Mouse (Mus musculus): ENCODE data around the gene Bad.
A peak's percentile ranks its signal among the peaks of the same experiment; 100 is the strongest.

Bad gene

DNA sequence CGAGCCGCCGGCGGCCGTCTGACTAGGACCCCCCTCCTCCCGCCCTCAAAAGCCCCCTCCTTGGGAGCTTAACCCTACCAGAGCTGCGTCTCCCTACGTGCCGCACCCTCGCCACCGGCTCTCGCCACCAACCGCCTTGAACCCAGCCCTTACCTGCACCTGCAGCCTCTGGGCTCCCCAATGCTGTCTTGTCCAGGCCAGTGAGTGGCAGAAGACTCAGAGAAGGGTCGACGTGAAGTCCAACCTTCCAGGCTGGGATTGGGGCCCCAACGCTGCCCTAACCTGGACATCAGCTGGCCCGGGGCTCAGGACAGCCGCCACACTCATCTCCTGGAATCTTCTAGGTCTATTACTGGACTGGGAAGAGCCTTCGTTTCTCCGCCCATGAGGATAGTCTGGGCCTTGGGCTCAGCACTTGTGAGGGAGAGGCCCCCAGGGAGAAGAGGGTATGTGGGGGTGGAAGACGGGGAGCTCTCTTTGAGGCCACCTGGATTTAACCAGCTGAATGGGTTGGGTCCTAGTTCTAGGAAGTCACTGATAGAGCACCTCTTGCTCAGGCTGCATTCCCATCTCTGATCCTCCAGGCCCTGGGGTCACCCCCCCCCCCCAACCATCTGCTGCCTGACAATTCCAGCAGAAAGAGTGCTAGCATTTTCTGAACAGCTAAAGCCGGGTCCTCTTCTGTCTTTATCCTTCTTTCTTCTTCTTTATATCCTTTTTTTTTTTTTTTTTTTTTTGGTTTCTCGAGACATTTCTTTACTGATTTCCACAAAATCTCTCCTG is 7.3 kb upstream of the Bad start, which contains the start of gene Kcnk4:
Gene Kcnk4, minus strand, starts transcription at position 321 of the 783 bp plus-strand sequence.
- DNase-seq (ENCODE audit: low spot score), result no peak

DNA sequence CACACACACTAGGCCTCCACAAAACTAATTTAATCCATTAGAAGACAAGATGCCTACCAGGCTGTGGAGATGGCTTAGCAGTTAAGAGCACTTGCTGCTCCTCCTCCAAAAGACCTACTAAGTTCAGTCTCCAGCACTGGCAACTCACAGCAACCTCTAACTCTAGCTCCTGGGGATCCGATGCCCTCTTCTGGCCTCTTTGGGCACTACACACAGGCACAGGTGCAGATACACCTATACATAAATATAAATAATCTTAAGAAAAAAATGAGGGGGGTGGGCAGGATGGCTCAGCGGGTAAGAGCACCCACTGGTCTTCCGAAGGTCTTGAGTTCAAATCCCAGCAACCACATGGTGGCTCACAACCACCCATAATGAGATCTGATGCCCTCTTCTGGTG is 5.4 kb upstream of the Bad start:
- DNase-seq (ENCODE audit: low spot score), result no peak

DNA sequence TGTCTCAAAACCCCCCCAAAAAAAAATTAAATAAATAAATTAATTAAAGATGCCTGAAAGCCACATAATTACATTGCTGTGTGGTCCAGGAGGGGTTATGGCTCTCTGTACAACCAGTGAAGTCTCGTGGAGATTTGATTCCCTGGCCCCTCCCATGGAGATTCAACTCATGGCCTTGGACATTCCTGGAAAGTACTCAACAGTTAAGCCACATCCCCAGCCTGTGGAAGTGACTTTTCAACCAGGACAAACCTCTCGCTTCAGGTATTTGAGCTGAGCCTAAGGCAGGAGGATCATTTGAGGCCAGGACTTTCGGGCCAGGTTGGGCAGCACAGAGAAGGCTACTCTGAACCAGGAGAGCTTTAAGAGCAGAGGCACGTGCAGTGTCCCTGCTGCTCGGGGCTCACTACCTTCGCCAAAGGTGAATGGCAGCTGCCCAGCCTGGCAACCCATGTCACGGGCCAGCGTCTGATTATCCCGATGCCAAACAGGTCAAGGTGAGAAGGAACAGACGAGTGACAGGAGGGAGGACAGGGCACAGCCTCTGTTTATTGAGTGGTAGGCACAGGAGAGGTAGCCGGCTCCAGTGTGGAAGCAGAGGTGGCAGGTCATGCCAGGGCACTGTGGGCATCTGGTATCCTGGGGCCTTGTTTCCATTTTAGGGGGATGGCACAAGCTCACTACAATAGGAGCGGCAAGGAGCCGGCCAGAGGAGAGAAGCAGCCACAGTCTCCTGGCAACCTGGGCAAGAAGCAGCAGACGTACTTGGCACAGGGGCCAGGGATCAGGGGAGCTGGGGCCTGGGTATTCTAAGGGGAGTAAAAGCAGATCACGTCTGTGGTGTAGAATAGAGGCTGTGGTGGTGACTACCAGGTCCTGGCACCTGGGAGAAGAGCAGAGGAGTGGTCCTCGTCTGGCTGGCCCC is 3.9 kb upstream of the Bad start:
- no peak for DNase-seq (ENCODE audit: low spot score)

DNA sequence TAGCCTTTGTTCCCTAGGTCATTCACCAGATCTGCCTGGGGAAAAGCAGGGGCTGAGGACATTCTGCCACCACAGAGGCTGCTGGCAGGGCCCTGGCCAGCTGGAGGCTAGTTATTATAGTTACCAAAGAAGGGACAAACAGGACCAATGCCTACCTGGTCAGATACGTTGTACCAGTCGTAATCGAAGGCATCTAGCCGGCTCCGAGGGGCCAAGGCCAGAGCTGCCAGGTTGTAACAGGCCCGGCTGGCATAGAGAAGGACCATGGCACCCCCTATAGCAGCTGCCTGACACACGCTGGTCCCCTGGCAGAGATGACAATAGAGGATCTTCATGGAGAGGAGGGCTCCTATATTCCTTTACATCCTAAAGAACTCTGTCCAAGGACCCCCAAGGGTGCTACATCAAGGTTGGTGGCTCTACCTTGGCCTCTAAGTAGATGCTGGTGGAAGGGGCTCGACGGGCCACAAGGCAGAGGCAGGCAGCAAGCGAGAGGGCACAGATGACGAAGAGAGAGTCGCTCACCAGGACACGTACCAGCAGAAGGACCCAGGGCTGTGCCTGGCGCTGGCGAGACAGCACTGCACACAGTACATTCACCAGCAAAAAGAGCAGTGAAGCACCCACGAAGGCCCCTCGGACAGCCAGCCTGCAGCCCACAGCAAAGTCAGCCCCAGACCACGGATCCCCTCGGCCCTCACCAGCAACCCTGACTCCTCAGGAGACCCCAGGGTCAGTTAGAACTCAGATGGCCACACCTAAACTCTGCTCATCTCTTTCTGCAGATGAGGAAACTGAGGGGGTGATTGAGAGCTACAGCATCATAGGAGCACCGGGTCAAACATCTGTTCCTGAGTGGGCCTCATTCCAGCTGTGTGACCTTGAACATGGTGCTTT is 2.3 kb upstream of the Bad start:
- DNase-seq (ENCODE audit: low spot score), result no peak

DNA sequence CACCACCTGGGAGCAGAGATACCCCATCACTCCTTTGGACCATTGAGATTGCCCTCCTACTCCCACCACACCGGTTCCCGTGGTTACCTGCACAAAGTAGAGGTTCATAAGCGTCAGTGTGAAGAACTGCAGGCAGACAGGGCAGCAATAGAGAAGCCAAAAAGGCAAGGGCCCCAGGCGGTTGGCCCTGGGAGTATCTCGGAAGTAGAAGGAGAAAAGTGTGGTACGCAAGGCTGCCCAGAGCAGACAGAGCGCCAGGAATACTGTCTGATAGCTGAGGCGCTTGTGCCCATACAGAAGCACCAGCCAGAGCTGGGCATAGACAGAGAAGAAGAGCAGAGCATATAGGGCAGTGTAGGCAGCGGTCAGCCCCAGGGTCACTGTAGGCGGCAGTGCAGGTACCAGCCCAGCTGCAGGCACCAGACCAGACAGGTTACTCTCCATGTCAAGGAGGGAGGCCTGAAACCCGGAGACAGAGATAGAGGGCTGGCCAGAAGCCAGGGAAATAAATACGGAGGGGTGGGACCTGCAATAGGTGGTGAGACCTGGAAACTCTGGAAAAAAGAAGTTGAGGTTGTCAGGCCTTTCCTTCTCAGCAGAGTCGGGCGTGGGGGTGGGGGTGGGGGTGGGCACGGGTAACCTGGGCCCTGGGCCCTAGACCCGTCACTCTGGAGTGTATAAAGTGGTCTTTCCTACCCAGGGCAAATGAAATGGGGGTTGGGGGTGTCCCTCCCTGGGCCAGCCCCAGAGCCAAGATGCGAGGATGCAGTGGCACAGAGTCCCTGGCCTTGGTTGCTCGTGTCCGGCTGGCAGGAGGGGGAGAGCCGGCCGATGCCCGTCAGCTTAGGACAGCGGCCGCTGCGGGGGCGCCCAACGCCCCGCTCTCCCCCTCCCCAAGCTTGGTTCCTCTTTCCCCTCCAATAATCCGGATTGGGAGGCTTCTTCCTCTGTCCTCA is 987 bp upstream of the Bad start:
- no peak for DNase-seq (ENCODE audit: low spot score)

DNA sequence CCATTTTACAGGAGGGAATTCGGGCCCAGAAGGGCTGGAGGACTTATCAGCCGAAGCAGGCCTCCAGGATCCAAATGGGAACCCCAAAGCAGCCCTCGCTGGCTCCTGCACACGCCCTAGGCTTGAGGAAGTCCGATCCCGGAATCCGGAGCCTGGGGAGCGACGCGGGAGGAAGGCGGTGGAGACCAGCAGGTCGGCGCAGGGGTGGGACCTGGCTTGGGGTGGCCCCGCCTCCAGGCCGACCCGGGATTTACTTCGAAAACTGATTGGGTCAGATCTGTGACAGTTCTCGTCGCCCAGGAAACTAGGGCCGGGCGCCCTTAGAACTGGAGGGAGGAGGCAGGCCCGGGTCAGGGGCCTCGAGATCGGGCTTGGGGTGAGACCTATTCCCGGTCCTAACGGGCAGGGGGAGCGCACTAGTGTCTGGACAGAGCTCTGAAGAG is 609 bp downstream of the Bad start, which contains the start of gene Gpr137:
Gene Gpr137, minus strand, starts transcription at position 232 of the 443 bp plus-strand sequence.
- DNase-seq (ENCODE audit: low spot score), result peak; percentile 98

DNA sequence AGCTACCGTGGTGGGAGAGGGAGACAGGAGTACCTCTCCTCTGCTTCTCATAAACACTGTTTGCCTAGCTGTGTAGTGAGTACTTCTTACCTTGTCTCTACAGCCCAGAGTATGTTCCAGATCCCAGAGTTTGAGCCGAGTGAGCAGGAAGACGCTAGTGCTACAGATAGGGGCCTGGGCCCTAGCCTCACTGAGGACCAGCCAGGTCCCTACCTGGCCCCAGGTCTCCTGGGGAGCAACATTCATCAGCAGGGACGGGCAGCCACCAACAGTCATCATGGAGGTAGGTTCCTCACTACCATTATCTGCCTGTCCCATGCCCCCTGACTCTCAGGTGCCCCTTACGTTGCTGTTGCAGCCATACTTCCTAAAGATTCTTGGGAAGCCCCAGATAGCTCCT is 1.1 kb downstream of the Bad start:
- no peak for DNase-seq (ENCODE audit: low spot score)

DNA sequence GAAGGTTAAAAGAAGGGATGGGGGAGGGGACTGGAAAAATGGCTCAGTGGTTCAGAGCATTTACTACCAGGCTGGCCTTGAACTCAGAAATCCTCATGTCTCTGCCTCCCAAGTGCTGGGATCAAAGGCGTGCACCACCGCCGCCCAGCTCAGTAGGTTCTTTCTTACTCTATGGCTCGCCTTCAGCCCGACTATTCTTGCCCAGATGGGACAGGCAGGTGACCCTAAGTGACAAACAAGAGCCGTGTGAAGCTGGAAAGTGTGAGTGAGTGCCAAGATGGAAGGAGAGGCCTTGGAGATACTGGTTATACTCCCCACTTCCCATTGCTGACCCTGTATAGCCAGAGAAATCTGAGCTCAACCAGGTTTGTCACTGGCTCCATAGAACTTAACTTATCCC is 2.0 kb downstream of the Bad start:
- DNase-seq (ENCODE audit: low spot score), result no peak

DNA sequence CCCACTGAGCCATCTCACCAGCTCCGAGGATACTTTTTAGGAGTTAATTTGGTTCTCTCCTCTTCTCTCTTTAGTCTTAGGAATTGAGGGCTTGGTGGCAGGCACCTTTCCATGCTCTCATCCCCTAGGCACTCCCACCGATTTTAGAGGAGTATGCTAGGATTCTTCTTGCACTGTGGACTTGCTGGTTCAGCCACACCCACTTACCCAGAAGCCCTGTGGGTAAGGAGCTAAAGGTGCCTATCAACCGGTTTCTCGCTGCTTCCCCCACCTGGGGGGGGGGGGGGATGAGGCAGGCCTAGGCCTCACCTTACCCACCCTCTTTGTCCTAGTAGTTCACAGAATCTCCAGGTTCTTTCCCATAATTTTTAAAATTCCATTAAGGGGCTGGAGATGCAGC is 6.1 kb downstream of the Bad start:
- no peak for DNase-seq (ENCODE audit: low spot score)

DNA sequence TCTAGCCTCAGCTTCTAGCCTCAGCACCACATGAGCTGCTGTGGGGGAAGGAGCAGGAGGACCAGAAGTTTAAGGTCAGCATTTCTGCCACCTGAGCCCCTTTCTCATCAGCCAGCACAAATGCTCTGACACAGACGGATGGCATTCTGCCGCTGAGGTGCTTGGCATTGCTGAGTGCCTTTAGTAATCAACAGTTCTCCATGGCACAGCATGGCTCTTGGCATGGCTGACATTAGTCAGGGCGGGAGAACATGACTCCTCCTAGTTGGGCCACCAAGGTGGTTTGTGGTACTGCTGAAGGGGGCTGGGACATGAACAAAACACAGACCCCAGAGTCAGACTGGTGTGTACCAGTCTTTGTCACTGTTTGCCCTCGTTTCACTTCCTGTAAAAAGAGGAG is 6.5 kb downstream of the Bad start:
- DNase-seq (ENCODE audit: low spot score), result no peak

DNA sequence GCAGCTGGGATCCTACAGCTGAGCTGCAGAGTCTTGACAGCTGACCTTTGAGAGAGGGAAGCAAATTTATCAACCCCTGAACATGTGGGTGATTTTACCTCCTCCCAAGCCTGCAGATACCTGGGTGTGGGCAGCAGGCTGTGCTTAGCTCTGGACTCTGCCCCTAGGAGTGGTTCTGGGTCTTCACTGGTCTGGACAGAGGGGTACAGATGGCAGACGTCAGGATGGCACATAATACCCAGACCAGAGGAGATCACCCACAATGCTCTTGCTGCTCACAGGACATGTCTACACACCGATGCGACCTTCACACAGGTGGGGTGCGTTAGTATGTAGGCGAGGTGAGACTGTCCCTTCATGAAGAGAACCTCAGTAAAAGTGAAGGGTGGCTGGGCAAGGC is 7.9 kb downstream of the Bad start:
- DNase-seq (ENCODE audit: low spot score), result no peak

DNA sequence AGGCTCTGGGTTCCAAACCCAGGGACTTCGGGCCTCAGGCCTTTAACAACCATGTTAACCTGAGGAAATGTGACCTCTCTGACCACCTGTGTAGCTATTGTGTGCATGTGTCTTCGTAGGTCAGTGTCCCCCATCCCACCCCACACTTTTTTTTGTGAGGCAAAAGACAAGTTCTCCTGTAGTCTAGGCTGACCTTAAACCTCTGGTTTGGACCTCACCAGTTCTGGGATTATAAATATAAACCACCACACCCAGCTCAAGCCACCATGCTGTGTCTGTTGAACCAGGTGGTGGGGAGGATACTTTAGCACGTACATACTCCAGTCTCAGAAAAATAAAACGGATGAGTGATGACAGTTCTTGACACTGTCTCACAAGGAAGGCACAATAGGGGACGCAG is 8.3 kb downstream of the Bad start:
- DNase-seq (ENCODE audit: low spot score), result no peak

DNA sequence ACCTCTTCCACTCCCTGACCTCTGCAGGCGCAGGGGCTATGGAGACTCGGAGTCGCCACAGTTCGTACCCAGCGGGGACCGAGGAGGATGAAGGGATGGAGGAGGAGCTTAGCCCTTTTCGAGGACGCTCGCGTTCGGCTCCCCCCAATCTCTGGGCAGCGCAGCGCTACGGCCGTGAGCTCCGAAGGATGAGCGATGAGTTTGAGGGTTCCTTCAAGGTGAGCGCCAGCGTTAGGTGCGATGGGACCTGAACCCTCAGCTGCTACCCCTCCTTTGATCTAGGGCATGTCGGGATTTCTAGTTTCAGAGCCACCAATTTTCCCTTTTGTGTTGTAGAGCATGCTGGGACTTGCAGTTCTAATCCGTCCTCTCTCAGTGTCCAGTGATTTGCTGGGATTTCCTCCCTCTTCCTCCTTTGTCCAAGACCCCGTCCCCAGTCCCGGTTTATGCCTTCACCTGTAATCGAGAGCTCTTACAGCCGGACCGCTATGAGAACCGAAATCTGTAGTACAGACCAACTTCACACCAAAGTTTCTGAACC is 9.0 kb downstream of the Bad start:
- DNase-seq (ENCODE audit: low spot score), result peak; percentile 59

DNA sequence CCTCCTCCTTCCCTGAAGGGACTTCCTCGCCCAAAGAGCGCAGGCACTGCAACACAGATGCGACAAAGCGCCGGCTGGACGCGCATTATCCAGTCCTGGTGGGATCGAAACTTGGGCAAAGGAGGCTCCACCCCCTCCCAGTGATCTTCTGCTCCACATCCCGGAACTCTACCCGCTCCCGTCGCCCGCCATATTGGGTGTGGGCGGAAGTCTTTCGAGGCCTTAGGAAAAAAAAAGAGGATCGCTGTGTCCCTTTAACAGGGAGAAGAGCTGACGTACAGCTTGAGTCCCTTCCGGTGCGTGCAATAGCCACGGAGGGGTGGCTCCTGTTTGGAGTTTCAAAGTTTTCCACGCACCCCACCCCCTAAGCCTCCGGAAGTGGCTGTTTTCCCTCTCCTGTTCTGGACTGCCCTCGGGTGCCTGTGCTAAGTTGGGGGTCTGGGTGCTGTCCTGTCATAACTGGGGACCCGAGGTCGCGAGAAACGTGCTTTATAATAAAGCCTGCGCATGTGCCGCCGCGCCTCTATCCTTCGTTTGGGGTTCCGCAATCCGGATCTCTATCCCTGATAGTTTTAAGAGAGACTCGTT is 9.8 kb downstream of the Bad start:
- DNase-seq (ENCODE audit: low spot score), result peak; percentile 98

DNA sequence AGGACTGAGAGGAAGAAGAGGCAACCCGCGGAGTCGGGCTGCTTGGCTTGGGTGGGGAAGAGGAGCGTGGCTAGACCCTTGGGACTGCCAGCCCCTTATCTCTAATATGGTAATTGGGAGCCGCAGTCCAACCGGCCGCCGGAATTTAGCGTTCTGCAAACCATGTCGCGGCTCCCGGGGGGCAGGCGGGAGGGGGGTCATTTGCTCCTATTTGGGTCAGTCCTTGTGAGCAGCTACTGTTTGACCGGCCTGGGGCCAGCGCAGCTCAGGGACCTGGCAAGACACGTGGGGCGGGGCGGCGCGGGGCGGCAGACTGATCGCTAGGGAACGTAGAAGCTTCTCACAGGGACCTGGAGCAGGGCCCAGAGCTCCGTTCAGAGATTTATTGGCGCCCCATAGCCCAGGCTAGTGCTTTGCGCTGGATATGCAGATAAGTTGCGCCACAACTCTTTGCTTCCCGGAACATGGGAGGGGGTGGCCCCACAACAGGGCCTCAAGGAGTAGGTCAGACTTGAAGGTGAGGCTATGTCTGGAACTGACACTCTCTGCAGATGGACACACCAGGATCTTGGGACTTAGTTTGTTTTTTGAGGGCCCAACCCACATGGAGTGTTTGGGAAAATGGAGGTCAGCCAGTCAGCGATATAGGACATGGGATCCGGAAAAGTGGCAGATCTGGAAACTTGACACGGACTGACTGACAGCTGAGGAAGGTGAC is 10.5 kb downstream of the Bad start:
- peak; percentile 83 for DNase-seq (ENCODE audit: low spot score)

DNA sequence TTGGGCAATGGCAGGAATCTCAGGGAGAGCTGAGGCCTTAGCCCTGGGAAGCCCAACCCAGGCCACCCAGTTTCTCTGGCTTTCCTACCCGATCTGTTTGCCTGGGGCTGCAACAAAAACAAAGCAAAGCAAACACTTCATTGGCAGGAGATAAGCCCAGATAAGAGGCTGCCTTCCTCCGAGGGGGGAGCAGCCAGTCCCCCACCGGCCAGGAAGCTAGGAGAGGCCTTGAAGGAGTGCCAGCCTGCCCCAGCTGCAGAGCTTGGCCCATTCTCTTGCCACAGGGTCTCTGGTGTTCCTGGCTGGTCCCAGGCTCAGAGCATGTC is 11.0 kb downstream of the Bad start:
- DNase-seq (ENCODE audit: low spot score), result peak; percentile 91

DNA sequence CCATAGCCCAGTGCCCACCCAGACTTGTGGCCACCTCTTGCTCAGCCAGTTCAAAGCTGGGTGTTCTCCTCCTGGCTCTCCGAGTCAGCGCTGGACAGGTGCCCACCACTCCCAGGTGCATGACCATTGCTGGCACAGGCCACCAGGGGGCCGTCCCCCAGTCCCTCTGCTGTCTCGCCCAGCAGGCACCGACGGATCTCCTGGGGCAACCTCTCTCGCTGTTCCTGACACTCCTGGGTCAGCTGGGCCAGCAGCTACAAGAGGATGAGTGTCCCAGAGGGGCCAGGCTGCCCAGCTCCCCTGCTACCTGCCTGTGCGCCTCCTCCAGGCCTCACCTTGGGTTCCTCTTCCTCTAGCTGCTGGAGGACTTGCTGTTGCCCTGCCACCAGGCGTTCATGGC is 12.4 kb downstream of the Bad start:
- peak; percentile 75 for DNase-seq (ENCODE audit: low spot score)

DNA sequence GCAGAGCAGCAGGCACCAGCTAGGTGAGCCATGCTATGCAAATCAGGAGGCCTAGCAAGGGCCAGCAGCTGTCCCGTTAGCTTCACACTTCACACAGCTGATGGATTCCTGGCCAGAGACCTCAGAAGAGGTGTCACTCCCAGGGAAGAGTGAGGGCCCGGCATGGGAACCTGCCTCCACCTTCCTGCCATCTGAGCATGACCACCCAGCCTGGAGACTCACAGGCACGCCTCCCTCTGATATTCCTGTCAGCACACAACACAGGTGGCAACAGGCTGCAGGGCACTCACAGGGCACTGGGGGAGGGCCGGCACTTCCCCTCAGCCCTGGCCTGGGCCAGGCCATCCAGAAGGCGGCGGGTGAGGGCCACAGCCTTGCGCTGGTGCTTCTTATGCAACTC is 13.8 kb downstream of the Bad start:
- DNase-seq (ENCODE audit: low spot score), result no peak

DNA sequence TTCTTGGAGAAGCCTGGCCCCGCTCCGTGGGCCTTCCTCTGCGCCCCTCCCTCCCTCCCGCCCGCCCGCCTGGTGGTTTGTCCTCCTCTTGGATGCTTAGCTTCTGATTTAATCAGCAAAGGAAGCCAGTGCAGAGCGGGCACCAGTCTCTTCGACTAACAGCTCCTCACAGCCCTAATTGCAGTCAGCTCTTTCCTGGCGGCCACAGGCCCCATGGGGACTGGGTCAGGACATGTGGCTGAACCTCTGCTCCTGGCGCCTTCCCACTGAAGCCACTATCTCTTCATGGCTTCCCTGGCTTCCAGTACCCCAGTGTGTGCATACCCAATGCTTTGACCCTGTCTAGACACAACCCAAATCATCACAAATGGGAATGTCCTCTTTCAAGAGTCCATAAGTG is 14.8 kb downstream of the Bad start:
- DNase-seq (ENCODE audit: low spot score), result no peak
